Mouse (Mus musculus) embryo, embryonic 10 days (tissue): ENCODE data around the gene Srpk1.
"Not testable (repeated sequence)": the region's sequence is repeated elsewhere in the genome, so short reads cannot be mapped to it uniquely, and the experiment has no call there.

Experiments
- DNase-seq: peaks from one replicate; pipeline ENCODE4 v3.0.0-alpha.2; 2015; ENCODE audit warnings: low spot score

Srpk1 gene

DNA sequence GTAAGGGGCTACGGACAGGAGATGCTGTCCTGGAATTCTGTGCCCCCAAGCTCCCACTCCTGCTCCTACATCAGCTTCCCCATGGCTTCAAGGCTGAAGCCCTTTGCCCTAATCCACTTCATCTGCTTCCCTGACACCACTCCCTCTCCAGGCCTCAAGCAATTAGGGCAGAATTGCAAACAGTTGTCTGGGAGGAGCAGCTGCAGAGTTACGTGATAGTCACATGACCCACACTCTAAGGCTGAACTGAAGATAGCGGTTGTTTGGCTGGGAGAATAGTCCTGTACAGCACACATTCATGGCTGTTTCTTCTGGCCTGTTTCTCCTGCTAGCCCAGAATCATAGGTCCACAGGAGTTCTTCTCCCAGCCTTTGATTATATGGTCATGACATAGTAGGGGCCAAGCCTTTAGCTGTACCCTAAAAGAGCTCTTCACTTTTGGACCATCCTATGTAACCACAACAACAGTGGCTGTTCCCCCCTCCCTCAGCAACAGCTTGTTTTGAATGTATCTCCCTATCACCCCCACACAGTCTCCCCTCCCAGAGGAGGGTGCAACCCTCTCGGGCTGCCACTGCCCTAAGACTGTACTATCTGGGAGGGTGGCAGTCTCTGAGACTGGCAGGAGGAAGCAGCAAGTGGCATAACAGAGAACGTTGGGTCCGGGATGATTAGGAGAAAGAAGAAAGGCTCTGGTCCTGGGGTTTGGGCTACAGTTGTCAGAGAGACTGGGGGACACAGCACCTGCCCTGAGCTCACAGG is 65.7 kb downstream of the Srpk1 start:
- peak; percentile 55 for DNase-seq

- not testable (repeated sequence) for DNase-seq
Observed at GRCm38 (mm10) chr17:28554021-28554420, 68.5 kb downstream of the Srpk1 start.

DNA sequence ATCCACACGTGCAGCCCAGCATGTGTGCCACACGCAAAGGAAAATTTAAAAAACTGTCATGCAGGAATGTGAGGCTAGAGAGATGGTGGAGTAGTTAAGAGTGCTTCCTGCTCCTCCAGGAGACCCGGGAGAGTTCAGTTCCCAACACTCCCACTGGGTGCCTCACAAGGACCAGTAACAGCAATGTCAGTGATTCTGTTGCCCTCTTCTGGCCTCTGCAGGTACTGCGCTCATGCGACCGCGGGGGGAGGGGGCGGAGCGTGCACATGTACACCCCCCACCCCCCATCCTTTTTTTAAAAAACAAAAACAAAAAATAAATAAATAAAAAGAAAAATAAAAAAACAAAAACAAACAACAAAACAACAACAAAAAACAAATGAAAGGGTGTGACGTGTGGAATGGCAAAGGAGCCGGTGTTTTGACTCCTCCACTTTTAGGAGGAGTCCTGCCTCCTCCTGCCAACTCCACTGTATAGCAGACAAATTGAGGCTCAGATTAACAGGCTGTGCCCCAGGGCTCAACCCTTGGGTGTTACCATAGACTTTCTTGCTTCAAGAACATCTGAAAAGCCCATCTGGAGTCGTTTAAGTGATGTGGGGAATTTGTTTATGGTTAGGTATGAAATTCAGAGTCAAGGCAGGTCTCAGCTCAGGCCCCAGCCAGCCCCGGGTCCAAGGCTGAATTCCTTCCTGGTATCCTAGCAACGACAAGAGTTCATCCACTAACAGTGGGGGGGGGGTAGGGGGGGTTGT is 69.3 kb downstream of the Srpk1 start:
- peak; percentile 68 for DNase-seq

- no peak for DNase-seq
Observed at GRCm38 (mm10) chr17:28549111-28549510, 73.4 kb downstream of the Srpk1 start, which contains the start of gene Clpsl2. Gene Clpsl2, plus strand, starts transcription at chr17:28549411.

DNA sequence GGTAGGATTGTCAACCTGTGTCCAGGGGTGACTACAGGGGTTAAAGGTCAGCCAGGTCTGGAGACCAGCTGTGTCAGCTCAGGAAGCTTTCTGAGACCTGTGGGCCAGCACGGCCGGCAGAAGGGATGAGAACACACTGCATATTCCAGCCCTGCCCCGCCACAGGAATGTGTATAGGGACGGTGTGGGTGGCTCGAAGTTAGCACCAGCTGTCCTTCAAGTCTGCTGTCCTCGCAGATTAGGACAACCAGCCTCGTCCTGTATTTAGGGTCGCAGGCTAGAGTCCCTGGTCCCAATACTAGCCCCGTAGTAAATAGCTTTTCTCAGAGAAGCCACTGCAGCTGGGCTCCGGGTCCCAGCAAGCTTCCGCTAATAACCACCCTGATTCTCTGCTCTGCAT is 74.0 kb downstream of the Srpk1 start:
- DNase-seq: no peak

- DNase-seq: no peak
Observed at GRCm38 (mm10) chr17:28546925-28547324, 75.6 kb downstream of the Srpk1 start.

- no peak for DNase-seq
Observed at GRCm38 (mm10) chr17:28537881-28538280, 84.6 kb downstream of the Srpk1 start.
